Mouse (Mus musculus) intestine, embryonic 16.5 days (tissue): Measurements from ENCODE around the gene 2310057M21Rik. TPM values are rescaled to one million over a fixed set of nuclear protein-coding genes. Genes with fewer than 3 reads are reported as not detected.
"Not testable (repeated sequence)": the region's sequence is repeated elsewhere in the genome, so short reads cannot be mapped to it uniquely, and the experiment has no call there.

ENCODE experiments used
- ATAC-seq: fragments of 200-750 bp; cut with Nextera tagmentation; 2 replicates; pipeline ENCODE4 v1.8.0; 2017; ENCODE audit warnings: moderate TSS enrichment, moderate library complexity
- H3K27ac ChIP-seq: fragments of 300-500 bp; sonication (generic); 2 replicates; pipeline ENCODE4 v1.5.1; 2014; ENCODE audit warnings: mild to moderate bottlenecking, low read length
- H3K27me3 ChIP-seq: fragments of 300-500 bp; sonication (generic); replicated peaks from 2 replicates; pipeline ENCODE4 v1.6.1; 2014; ENCODE audit warnings: low read length, control low read depth, mixed read lengths; ENCODE audit not compliant: control insufficient read depth, insufficient read depth
- H3K36me3 ChIP-seq: fragments of 300-500 bp; sonication (generic); 2 replicates; pipeline ENCODE4 v1.6.1; 2014; ENCODE audit warnings: low read length, control low read depth; ENCODE audit not compliant: control insufficient read depth, insufficient read depth
- H3K4me1 ChIP-seq: fragments of 300-500 bp; sonication (generic); 2 replicates; pipeline ENCODE4 v1.6.1; 2014; ENCODE audit warnings: low read length, control low read depth, mixed read lengths; ENCODE audit not compliant: control insufficient read depth, insufficient read depth
- H3K4me2 ChIP-seq: fragments of 300-500 bp; sonication (generic); 2 replicates; pipeline ENCODE4 v1.6.1; 2014; ENCODE audit warnings: low read depth, low read length, control low read depth
- H3K4me3 ChIP-seq: fragments of 300-500 bp; sonication (generic); 2 replicates; pipeline ENCODE4 v1.5.1; 2014; ENCODE audit warnings: mild to moderate bottlenecking, low read length
- H3K9ac ChIP-seq: fragments of 300-500 bp; sonication (generic); 2 replicates; pipeline ENCODE4 v1.6.1; 2014; ENCODE audit warnings: low read depth, low read length
- H3K9me3 ChIP-seq: fragments of 300-500 bp; sonication (generic); 2 replicates; pipeline ENCODE4 v1.6.1; 2016; ENCODE audit warnings: low read length, control low read depth; ENCODE audit not compliant: control insufficient read depth
- WGBS: fragments of 180-500 bp; shearing (Covaris S2); extraction: QIAGEN DNeasy Blood & Tissue Kit; methylation state at CpG from one replicate; pipeline ENCODE4 v1.1.7; 2014; 5-methylcytosine and 5-hydroxymethylcytosine counted together
- polyA plus RNA-seq: library from polyadenylated mRNA; unstranded; fragments of >200 nt; fragmentation: Nextera tagmentation; extraction: Ambion mirVana; gene quantifications from 2 replicates; pipeline ENCODE4 v1.2.1, GENCODE M21; 2015

Gene 2310057M21Rik
- 20.0 TPM in 2 replicates for polyA plus RNA-seq

GRCm38 (mm10) chr7:131362615-131363300 lies at the start of gene 2310057M21Rik:
Gene 2310057M21Rik, minus strand, starts transcription at chr7:131362759.
- H3K9ac ChIP-seq, result peak within 1 kb of the TSS; percentile 93
- WGBS, result under 1% methylated on average over 55 of the region's 55 CpGs

GRCm38 (mm10) chr7:131411941-131412270 lies 49.3 kb upstream of the 2310057M21Rik start:
- H3K4me3 ChIP-seq, result no peak overlapping the region
- WGBS, result 35% methylated on average over 2 of the region's 2 CpGs
- H3K4me2 ChIP-seq, result peak overlapping the region; percentile 1; the same call in 1 of the 2 replicates
- H3K4me1 ChIP-seq, result peaks cover 13% of the 10 kb centered on the region
- H3K27ac ChIP-seq, result no peak overlapping the region
- no peaks in the 10 kb centered on the region for H3K36me3 ChIP-seq
- no peaks in the 10 kb centered on the region for H3K27me3 ChIP-seq
- H3K9ac ChIP-seq, result no peak overlapping the region
- H3K9me3 ChIP-seq, result no peaks in the 10 kb centered on the region
- no peak for ATAC-seq

More at GRCm38 (mm10) chr7:131362615-131363300, at the start of gene 2310057M21Rik:
- peaks cover 9% of the 10 kb centered on the region for H3K4me1 ChIP-seq
- peak; percentile 97 for ATAC-seq
- H3K4me3 ChIP-seq, result peak within 1 kb of the TSS; percentile 86
- no peaks in the 10 kb centered on the region for H3K36me3 ChIP-seq
- peak within 1 kb of the TSS; percentile 96 for H3K27ac ChIP-seq
- peak within 1 kb of the TSS; percentile 92 for H3K4me2 ChIP-seq
- no peaks in the 10 kb centered on the region for H3K27me3 ChIP-seq
- no peaks in the 10 kb centered on the region for H3K9me3 ChIP-seq

GRCm38 (mm10) chr7:131411221-131411940 lies 48.8 kb upstream of the 2310057M21Rik start:
- no peak for ATAC-seq
- Histone ChIP-seq H3K4me2 (peak overlapping the region; percentile 72), H3K27ac (peak overlapping the region; percentile 75), H3K9ac (peak overlapping the region; percentile 87), H3K27me3 (no peaks in the 10 kb centered on the region), H3K4me1 (peaks cover 13% of the 10 kb centered on the region), H3K36me3 (no peaks in the 10 kb centered on the region), H3K9me3 (no peaks in the 10 kb centered on the region), H3K4me3 (peak overlapping the region; percentile 97)
- WGBS, result 21% methylated on average over 10 of the region's 10 CpGs

- Histone ChIP-seq H3K4me1 (peaks cover 13% of the 10 kb centered on the region), H3K9ac (peak within 1 kb of the TSS; percentile 97), H3K9me3 (no peaks in the 10 kb centered on the region), H3K27me3 (no peaks in the 10 kb centered on the region), H3K4me3 (peak within 1 kb of the TSS; percentile 97), H3K36me3 (no peaks in the 10 kb centered on the region), H3K27ac (peak within 1 kb of the TSS; percentile 75), H3K4me2 (peak within 1 kb of the TSS; percentile 81)
- peak; percentile 98 for ATAC-seq
- WGBS, result under 1% methylated on average over 42 of the region's 42 CpGs
These were observed 48.0 kb upstream of the 2310057M21Rik start, which contains the start of the genes Ikzf5 and Acadsb for GRCm38 (mm10) chr7:131410416-131411058. Gene Ikzf5, minus strand, starts transcription at chr7:131410521. Gene Acadsb, plus strand, starts transcription at chr7:131410601.

- ATAC-seq, result peak; percentile 71
- Histone ChIP-seq H3K4me2 (peak overlapping the region; percentile 81), H3K4me3 (peak overlapping the region; percentile 97), H3K4me1 (peaks cover 13% of the 10 kb centered on the region), H3K27me3 (no peaks in the 10 kb centered on the region), H3K9ac (peak overlapping the region; percentile 97), H3K36me3 (no peaks in the 10 kb centered on the region), H3K9me3 (no peaks in the 10 kb centered on the region), H3K27ac (peak overlapping the region; percentile 66)
- under 1% methylated on average over 38 of the region's 38 CpGs for WGBS
These were observed 47.4 kb upstream of the 2310057M21Rik start for GRCm38 (mm10) chr7:131409988-131410385.

- H3K27me3 ChIP-seq, result no peaks in the 10 kb centered on the region
- H3K36me3 ChIP-seq, result no peaks in the 10 kb centered on the region
- peak overlapping the region; percentile 97 for H3K9ac ChIP-seq
- H3K4me1 ChIP-seq, result peaks cover 13% of the 10 kb centered on the region
- 4% methylated on average over 16 of the region's 16 CpGs for WGBS
- H3K4me2 ChIP-seq, result peak overlapping the region; percentile 81
- ATAC-seq, result peak; percentile 15; the same call in 1 of the 2 replicates
- H3K4me3 ChIP-seq, result peak overlapping the region; percentile 97
- no peaks in the 10 kb centered on the region for H3K9me3 ChIP-seq
- no peak overlapping the region; the same call in 1 of the 2 replicates for H3K27ac ChIP-seq
These were observed 46.9 kb upstream of the 2310057M21Rik start for GRCm38 (mm10) chr7:131409321-131409987.

- WGBS, result 89% methylated on average over 7 of the region's 7 CpGs
These were observed 29.2 kb upstream of the 2310057M21Rik start for GRCm38 (mm10) chr7:131391761-131392160.

GRCm38 (mm10) chr7:131371880-131372651 lies 9.5 kb upstream of the 2310057M21Rik start:
- no peak for ATAC-seq
- Histone ChIP-seq H3K9ac (peak overlapping the region; percentile 93; the same call in 1 of the 2 replicates), H3K36me3 (no peaks in the 10 kb centered on the region), H3K4me1 (peaks cover 13% of the 10 kb centered on the region; the same call in 1 of the 2 replicates), H3K27me3 (no peaks in the 10 kb centered on the region), H3K4me2 (peak overlapping the region; percentile 69), H3K9me3 (no peaks in the 10 kb centered on the region), H3K4me3 (peak overlapping the region; percentile 83), H3K27ac (peak overlapping the region; percentile 96)
- WGBS, result 70% methylated on average over 9 of the region's 9 CpGs

More at GRCm38 (mm10) chr7:131391761-131392160, 29.2 kb upstream of the 2310057M21Rik start:
- not testable (repeated sequence) for ATAC-seq, H3K4me1 ChIP-seq, H3K9ac ChIP-seq, H3K4me2 ChIP-seq, H3K36me3 ChIP-seq, H3K9me3 ChIP-seq, H3K27ac ChIP-seq, H3K27me3 ChIP-seq, H3K4me3 ChIP-seq
